Mouse (Mus musculus) cortical plate, adult 2 months (tissue): ENCODE data around the gene Psme4. TPM values are rescaled to one million over a fixed set of nuclear protein-coding genes. Genes with fewer than 3 reads are reported as not detected.

Experiments used
- H3K27ac ChIP-seq: fragments of 200-500 bp; 2 replicates; pipeline ENCODE4 v1.5.1; 2012; ENCODE audit warnings: low read length, control low read depth, inconsistent platforms; ENCODE audit not compliant: insufficient read depth
- H3K4me1 ChIP-seq: fragments of 200-500 bp; 2 replicates; pipeline ENCODE4 v1.6.1; 2011; ENCODE audit warnings: low read length; ENCODE audit not compliant: control insufficient read depth, insufficient read depth
- H3K4me3 ChIP-seq: fragments of 200-500 bp; 2 replicates; pipeline ENCODE4 v1.5.1; 2011; ENCODE audit warnings: mild to moderate bottlenecking, low read length, control low read depth; ENCODE audit not compliant: insufficient read depth
- CTCF ChIP-seq: fragments of 200-500 bp; IDR thresholded peaks from 2 replicates; pipeline ENCODE4 v1.5.1; 2011; ENCODE audit warnings: mild to moderate bottlenecking, control low read depth, low read length; ENCODE audit not compliant: insufficient read depth; ENCODE audit errors: extremely low read depth
- POLR2A ChIP-seq: fragments of 200-500 bp; IDR thresholded peaks from 2 replicates; pipeline ENCODE4 v1.6.1; 2011; ENCODE audit warnings: mild to moderate bottlenecking, low read length, control low read depth; ENCODE audit not compliant: insufficient read depth; ENCODE audit errors: extremely low read depth
- polyA plus RNA-seq: library from polyadenylated mRNA; depleted of rRNA; stranded (reverse); fragments of >200 nt; gene quantifications from 2 replicates; pipeline ENCODE4 v1.2.3, GENCODE M21; 2012

The Psme4 gene
- polyA plus RNA-seq, 1 experiment = 31.4 TPM

GRCm38 (mm10) chr11:30754855-30755530 lies 16.5 kb upstream of the Psme4 start:
- Histone ChIP-seq H3K4me1 (no peaks in the 10 kb centered on the region), H3K27ac (no peak overlapping the region), H3K4me3 (peak overlapping the region; percentile 61)
- TF ChIP-seq CTCF (no peak), POLR2A (no peak)

- Histone ChIP-seq H3K4me3 (no peak overlapping the region), H3K4me1 (no peaks in the 10 kb centered on the region), H3K27ac (no peak overlapping the region)
- TF ChIP-seq POLR2A = no peak
- TF ChIP-seq CTCF = no peak
These were observed 10.1 kb upstream of the Psme4 start for GRCm38 (mm10) chr11:30761381-30761780.

GRCm38 (mm10) chr11:30761891-30762290 lies 9.6 kb upstream of the Psme4 start:
- Histone ChIP-seq H3K4me1 (no peaks in the 10 kb centered on the region), H3K27ac (no peak overlapping the region), H3K4me3 (no peak overlapping the region)
- no peak for TF ChIP-seq CTCF
- TF ChIP-seq POLR2A = no peak

GRCm38 (mm10) chr11:30765076-30765475 lies 6.5 kb upstream of the Psme4 start:
- no peak overlapping the region for H3K27ac ChIP-seq
- no peaks in the 10 kb centered on the region for H3K4me1 ChIP-seq
- TF ChIP-seq POLR2A = no peak
- H3K4me3 ChIP-seq = no peak overlapping the region

- no peak overlapping the region for H3K27ac ChIP-seq
- H3K4me3 ChIP-seq = no peak overlapping the region; the same call in 1 of the 2 replicates
- TF ChIP-seq POLR2A (no peak), CTCF (no peak)
These were observed 709 bp upstream of the Psme4 start for GRCm38 (mm10) chr11:30770817-30771216.

GRCm38 (mm10) chr11:30771904-30772581 lies 517 bp downstream of the Psme4 start:
- no peak for TF ChIP-seq POLR2A
- no peak for TF ChIP-seq CTCF
- peak overlapping the region; percentile 69 for H3K4me3 ChIP-seq
- no peaks in the 10 kb centered on the region; the same call in 1 of the 2 replicates for H3K4me1 ChIP-seq
- no peak overlapping the region for H3K27ac ChIP-seq

More at GRCm38 (mm10) chr11:30770817-30771216, 709 bp upstream of the Psme4 start:
- H3K4me1 ChIP-seq = no peaks in the 10 kb centered on the region; the same call in 1 of the 2 replicates

- Histone ChIP-seq H3K4me3 (peak overlapping the region; percentile 69), H3K27ac (no peak overlapping the region), H3K4me1 (no peaks in the 10 kb centered on the region; the same call in 1 of the 2 replicates)
- no peak for TF ChIP-seq POLR2A
- no peak for TF ChIP-seq CTCF
These were observed 1.4 kb downstream of the Psme4 start for GRCm38 (mm10) chr11:30772777-30773417.

GRCm38 (mm10) chr11:30774638-30775037 lies 3.1 kb downstream of the Psme4 start:
- Histone ChIP-seq H3K4me3 (no peak overlapping the region), H3K27ac (no peak overlapping the region), H3K4me1 (no peaks in the 10 kb centered on the region; the same call in 1 of the 2 replicates)
- TF ChIP-seq POLR2A = no peak
- no peak for TF ChIP-seq CTCF

GRCm38 (mm10) chr11:30777498-30777897 lies 6.0 kb downstream of the Psme4 start:
- no peaks in the 10 kb centered on the region; the same call in 1 of the 2 replicates for H3K4me1 ChIP-seq
- TF ChIP-seq CTCF (no peak), POLR2A (no peak)

GRCm38 (mm10) chr11:30780893-30781292 lies 9.4 kb downstream of the Psme4 start:
- TF ChIP-seq CTCF = no peak
- no peak for TF ChIP-seq POLR2A
- no peak overlapping the region for H3K4me3 ChIP-seq
- H3K27ac ChIP-seq = no peak overlapping the region
- H3K4me1 ChIP-seq = no peaks in the 10 kb centered on the region; the same call in 1 of the 2 replicates

More at GRCm38 (mm10) chr11:30777498-30777897, 6.0 kb downstream of the Psme4 start:
- Histone ChIP-seq H3K4me3 (no peak overlapping the region), H3K27ac (no peak overlapping the region)
